Mouse (Mus musculus) liver, embryonic 14.5 days (tissue): ENCODE measurements around the gene Usp12.
A peak's percentile ranks its signal among the peaks of the same experiment; 100 is the strongest.

ENCODE experiments used
- CTCF ChIP-seq: IDR thresholded peaks from 2 replicates; pipeline ENCODE4 v1.5.1; 2016; ENCODE audit warnings: antibody characterized with exemption, low read depth, control low read depth
- EP300 ChIP-seq: IDR thresholded peaks from 2 replicates; pipeline ENCODE4 v1.6.1; 2016; ENCODE audit warnings: antibody characterized with exemption, low read depth

- TF ChIP-seq CTCF = no peak
- TF ChIP-seq EP300 = peak; percentile 82
Observed at GRCm38 (mm10) chr5:146832769-146833448, 38.1 kb upstream of the Usp12 start, which contains the start of gene Rpl21.
